Comparison of ENCODE assay signal across 14 mouse cellular contexts in the genomic region with DNA sequence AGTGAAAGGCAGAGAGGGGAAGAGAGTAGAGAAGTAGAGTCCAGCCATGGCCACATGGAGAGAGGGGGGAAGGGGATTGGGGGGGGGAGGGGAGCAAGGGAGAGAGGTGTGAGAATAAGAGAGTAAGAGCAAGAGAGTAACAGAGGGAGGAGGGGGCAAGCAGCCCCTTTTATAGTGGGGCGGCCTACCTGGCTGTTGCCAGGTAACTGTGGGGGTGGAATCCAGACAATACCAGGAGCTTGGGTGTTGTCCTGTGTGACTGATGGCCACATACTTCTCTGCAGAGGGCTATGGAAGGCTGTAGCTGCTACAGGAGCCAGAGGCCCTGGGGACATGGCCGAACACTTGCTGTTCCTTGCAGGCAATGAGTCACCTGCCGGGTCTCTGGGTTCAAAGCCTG.
"Had no signal": no experiment of that assay in that cellular context is flagged by ENCODE, and none has a peak within 500 bp of the region (broad histone marks: within the 10 kb centered on the region; RNA-seq: fewer than 3 reads in every experiment).

No protein-coding gene starts in this region.

- DNase-seq: kidney, adult 8-10 months; kidney, postnatal 10 days; kidney, postnatal 36 days; layer of hippocampus, postnatal 36 days; liver, embryonic 13.5 days; lung, adult 2 months; lung, postnatal 14 days; lung, postnatal 4 days; thymus, adult 18-20 months; thymus, postnatal 36 days had no signal

- H3K9ac ChIP-seq: kidney, embryonic 15.5 days; liver, embryonic 13.5 days; midbrain, embryonic 15.5 days; neural tube, embryonic 12.5 days had no signal

- H3K4me1 ChIP-seq: kidney, embryonic 15.5 days; liver, embryonic 13.5 days had no signal

- H3K9me3 ChIP-seq: kidney, embryonic 15.5 days; liver, embryonic 13.5 days; midbrain, embryonic 15.5 days; neural tube, embryonic 12.5 days had no signal

- H3K4me2 ChIP-seq: kidney, embryonic 15.5 days; liver, embryonic 13.5 days; midbrain, embryonic 15.5 days; neural tube, embryonic 12.5 days had no signal

- H3K4me3 ChIP-seq: kidney, embryonic 15.5 days; left cerebral cortex, adult 2 months; liver, embryonic 13.5 days; midbrain, embryonic 15.5 days; neural tube, embryonic 12.5 days had no signal

- H3K27me3 ChIP-seq: kidney, embryonic 15.5 days; liver, embryonic 13.5 days; midbrain, embryonic 15.5 days; neural tube, embryonic 12.5 days had no signal

- H3K36me3 ChIP-seq: kidney, embryonic 15.5 days; liver, embryonic 13.5 days; midbrain, embryonic 15.5 days; neural tube, embryonic 12.5 days had no signal

- H3K27ac ChIP-seq: kidney, embryonic 15.5 days; left cerebral cortex, adult 2 months; liver, embryonic 13.5 days; midbrain, embryonic 15.5 days; neural tube, embryonic 12.5 days had no signal
